Mouse (Mus musculus) gastrocnemius, postnatal 4 days (tissue): ENCODE measurements around the gene Kat6b. TPM values are rescaled to one million over a fixed set of nuclear protein-coding genes. Genes with fewer than 3 reads are reported as not detected.

Experiments
- DNase-seq, 2 experiments: peaks; one replicate each; pipeline ENCODE4 v3.0.0; 2021 to 2022; ENCODE audit warnings: low spot score in 2 of 2, mixed read lengths in 2 of 2
- total RNA-seq, 2 experiments: library from RNA; stranded (reverse); gene quantifications; 2 replicates each; pipeline ENCODE4 v1.2.3; 2021

The Kat6b gene
- total RNA-seq, 2 experiments from 2014 or later: 40.7 to 42.3 TPM

GRCm38 (mm10) chr14:21589620-21590019 lies 108.4 kb downstream of the Kat6b start:
- DNase-seq: peak in 1 of 2 experiments; percentile 20

GRCm38 (mm10) chr14:21590205-21590604 lies 109.0 kb downstream of the Kat6b start:
- no peak for DNase-seq

- DNase-seq: no peak
Measured at GRCm38 (mm10) chr14:21592152-21592551, 110.9 kb downstream of the Kat6b start.

- no peak for DNase-seq
Measured at GRCm38 (mm10) chr14:21592985-21593750, 111.9 kb downstream of the Kat6b start.

GRCm38 (mm10) chr14:21599446-21600173 lies 118.4 kb downstream of the Kat6b start:
- DNase-seq: no peak

- DNase-seq: no peak
Measured at GRCm38 (mm10) chr14:21600174-21600566, 118.9 kb downstream of the Kat6b start.

- no peak for DNase-seq
Measured at GRCm38 (mm10) chr14:21600628-21601027, 119.4 kb downstream of the Kat6b start.

GRCm38 (mm10) chr14:21602166-21602565 lies 120.9 kb downstream of the Kat6b start:
- peak in 1 of 2 experiments; percentile 18 for DNase-seq

GRCm38 (mm10) chr14:21602937-21603336 lies 121.7 kb downstream of the Kat6b start:
- DNase-seq: no peak

- DNase-seq: no peak
Measured at GRCm38 (mm10) chr14:21607686-21608085, 126.5 kb downstream of the Kat6b start.

GRCm38 (mm10) chr14:21608886-21609285 lies 127.7 kb downstream of the Kat6b start:
- no peak for DNase-seq

- DNase-seq: no peak
Measured at GRCm38 (mm10) chr14:21610224-21610623, 129.0 kb downstream of the Kat6b start.

GRCm38 (mm10) chr14:21613031-21613430 lies 131.8 kb downstream of the Kat6b start:
- DNase-seq: no peak

GRCm38 (mm10) chr14:21614103-21614502 lies 132.9 kb downstream of the Kat6b start:
- no peak for DNase-seq

- DNase-seq: no peak
Measured at GRCm38 (mm10) chr14:21615853-21616252, 134.6 kb downstream of the Kat6b start.

GRCm38 (mm10) chr14:21617221-21617980 lies 136.2 kb downstream of the Kat6b start:
- no peak for DNase-seq

GRCm38 (mm10) chr14:21619951-21620350 lies 138.7 kb downstream of the Kat6b start:
- no peak for DNase-seq

GRCm38 (mm10) chr14:21625946-21626345 lies 144.7 kb downstream of the Kat6b start:
- no peak for DNase-seq

GRCm38 (mm10) chr14:21631665-21632200 lies 150.5 kb downstream of the Kat6b start:
- DNase-seq: peak in 1 of 2 experiments; percentile 43

GRCm38 (mm10) chr14:21636548-21636947 lies 155.3 kb downstream of the Kat6b start:
- no peak for DNase-seq

GRCm38 (mm10) chr14:21640806-21641435 lies 159.7 kb downstream of the Kat6b start:
- no peak for DNase-seq
